17 mouse cellular contexts compared by ENCODE assay signal in the genomic region with DNA sequence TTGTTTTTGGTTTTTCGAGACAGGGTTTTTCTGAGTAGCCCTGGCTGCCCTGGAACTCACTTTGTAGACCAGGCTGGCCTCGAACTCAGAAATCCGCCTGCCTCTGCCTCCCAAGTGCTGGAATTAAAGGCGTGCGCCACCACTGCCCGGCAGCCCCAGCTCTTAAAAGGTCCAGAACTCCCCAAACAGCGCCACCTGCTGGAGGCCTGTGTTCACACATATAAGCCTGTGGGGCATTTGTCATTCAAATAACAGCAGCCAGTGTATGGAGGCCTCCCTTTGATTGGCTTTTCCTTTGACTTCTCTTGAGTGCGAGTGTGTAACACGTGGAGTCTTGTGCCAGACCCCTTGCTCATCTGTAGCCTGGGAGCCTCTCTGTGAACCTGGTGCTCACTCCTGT. TPM values are rescaled to one million over a fixed set of nuclear protein-coding genes. Genes with fewer than 3 reads are reported as not detected.
DNase-seq lines count a peak whose midpoint lies in the region; ATAC-seq and TF ChIP-seq lines count a peak whose summit lies in the region.
"Had no signal": no experiment of that assay in that cellular context is flagged by ENCODE, and none has a peak within 500 bp of the region (broad histone marks: within the 10 kb centered on the region; RNA-seq: fewer than 3 reads in every experiment).

No protein-coding gene starts in this region.

- WGBS in hindbrain, postnatal 0 days: 93% methylated on average over 9 of the region's 9 CpGs
- 90% methylated on average over 9 of the region's 9 CpGs for WGBS in hindbrain, embryonic 10.5 days
- WGBS in midbrain, postnatal 0 days: 93% methylated on average over 9 of the region's 9 CpGs
- 93% methylated on average over 9 of the region's 9 CpGs for WGBS in midbrain, embryonic 14.5 days

- no peaks in the 10 kb centered on the region for H3K4me1 ChIP-seq in hindbrain, postnatal 0 days (ENCODE audit: insufficient read depth, low read length)
- H3K4me1 ChIP-seq in hindbrain, embryonic 10.5 days (replicated peaks): no peaks in the 10 kb centered on the region
- H3K4me1 ChIP-seq in midbrain, postnatal 0 days (ENCODE audit: insufficient read depth, low read length): no peaks in the 10 kb centered on the region
- H3K4me1 ChIP-seq in midbrain, embryonic 14.5 days (ENCODE audit: control insufficient read depth, insufficient read depth, low read length): no peaks in the 10 kb centered on the region
- H3K4me1 ChIP-seq: embryonic facial prominence, embryonic 13.5 days had no signal

- H3K9ac ChIP-seq in hindbrain, postnatal 0 days (replicated peaks; ENCODE audit: low read length): no peak overlapping the region
- no peak overlapping the region for H3K9ac ChIP-seq in midbrain, postnatal 0 days (replicated peaks; ENCODE audit: low read length, poor library complexity, severe bottlenecking)
- no peak overlapping the region for H3K9ac ChIP-seq in midbrain, embryonic 14.5 days (replicated peaks; ENCODE audit: low read length)
- H3K9ac ChIP-seq: embryonic facial prominence, embryonic 13.5 days; forebrain, embryonic 13.5 days; midbrain, embryonic 15.5 days had no signal

- no peak overlapping the region for H3K27ac ChIP-seq in hindbrain, postnatal 0 days
- H3K27ac ChIP-seq in hindbrain, embryonic 10.5 days: no peak overlapping the region
- H3K27ac ChIP-seq in midbrain, postnatal 0 days (ENCODE audit: low read depth, low read length): no peak overlapping the region
- no peak overlapping the region for H3K27ac ChIP-seq in midbrain, embryonic 14.5 days (replicated peaks; ENCODE audit: low read depth, low read length)
- H3K27ac ChIP-seq: embryonic facial prominence, embryonic 13.5 days; forebrain, embryonic 13.5 days; midbrain, embryonic 15.5 days had no signal

- H3K36me3 ChIP-seq in hindbrain, postnatal 0 days (ENCODE audit: insufficient read depth, low read length): peaks cover 53% of the 10 kb centered on the region
- peaks cover 92% of the 10 kb centered on the region for H3K36me3 ChIP-seq in hindbrain, embryonic 10.5 days
- peaks cover 59% of the 10 kb centered on the region for H3K36me3 ChIP-seq in midbrain, postnatal 0 days (ENCODE audit: insufficient read depth, low read length)
- H3K36me3 ChIP-seq in midbrain, embryonic 14.5 days (ENCODE audit: control insufficient read depth, insufficient read depth, low read length): peaks cover 61% of the 10 kb centered on the region

- DNase-seq in hindbrain, postnatal 0 days (ENCODE audit: low spot score): peak; percentile 41
- no peak for DNase-seq in hindbrain, embryonic 10.5 days (ENCODE audit: low spot score)
- DNase-seq in midbrain, postnatal 0 days (ENCODE audit: low spot score): peak; percentile 28
- no peak for DNase-seq in midbrain, embryonic 14.5 days
- peak; percentile 36 for DNase-seq in MN1 (ENCODE audit: low spot score)
- DNase-seq in naive thymus-derived CD4-positive, alpha-beta T cell, adult 2 months (ENCODE audit: low read depth): peak; percentile 52
- DNase-seq in left cerebral cortex, adult 8-10 months (ENCODE audit: low spot score in 2 of 2): no peak
- no peak for DNase-seq in cerebellum, adult 11-12 months
- DNase-seq: adrenal gland, postnatal 25 days; cerebellum, adult 9-10 months; layer of hippocampus, adult 9-11 months; lung, postnatal 36 days had no signal

- no peaks in the 10 kb centered on the region for H3K27me3 ChIP-seq in hindbrain, postnatal 0 days (ENCODE audit: insufficient read depth, low read length)
- no peaks in the 10 kb centered on the region for H3K27me3 ChIP-seq in hindbrain, embryonic 10.5 days (ENCODE audit: insufficient read depth, poor library complexity, severe bottlenecking)
- no peaks in the 10 kb centered on the region for H3K27me3 ChIP-seq in midbrain, postnatal 0 days (ENCODE audit: insufficient read depth, low read length)
- no peaks in the 10 kb centered on the region for H3K27me3 ChIP-seq in midbrain, embryonic 14.5 days (ENCODE audit: control insufficient read depth, insufficient read depth, low read length)
- H3K27me3 ChIP-seq: embryonic facial prominence, embryonic 13.5 days; forebrain, embryonic 13.5 days; midbrain, embryonic 15.5 days had no signal

- no peaks in the 10 kb centered on the region for H3K9me3 ChIP-seq in hindbrain, postnatal 0 days (ENCODE audit: low read length)
- no peaks in the 10 kb centered on the region for H3K9me3 ChIP-seq in hindbrain, embryonic 10.5 days
- H3K9me3 ChIP-seq in midbrain, postnatal 0 days (ENCODE audit: low read length): no peaks in the 10 kb centered on the region
- H3K9me3 ChIP-seq in midbrain, embryonic 14.5 days (ENCODE audit: control insufficient read depth, low read length): no peaks in the 10 kb centered on the region
- H3K9me3 ChIP-seq: embryonic facial prominence, embryonic 13.5 days; forebrain, embryonic 13.5 days; midbrain, embryonic 15.5 days had no signal

- no peak overlapping the region for H3K4me3 ChIP-seq in hindbrain, postnatal 0 days (ENCODE audit: low read length)
- no peak overlapping the region for H3K4me3 ChIP-seq in hindbrain, embryonic 10.5 days
- H3K4me3 ChIP-seq in midbrain, postnatal 0 days (ENCODE audit: low read depth, low read length): no peak overlapping the region
- H3K4me3 ChIP-seq in midbrain, embryonic 14.5 days (replicated peaks; ENCODE audit: low read depth, low read length): no peak overlapping the region
- H3K4me3 ChIP-seq: embryonic facial prominence, embryonic 13.5 days; forebrain, embryonic 13.5 days; midbrain, embryonic 15.5 days had no signal

- ATAC-seq in hindbrain, postnatal 0 days: no peak
- no peak for ATAC-seq in midbrain, postnatal 0 days (ENCODE audit: low FRiP score)
- ATAC-seq in midbrain, embryonic 14.5 days (ENCODE audit: low FRiP score, low TSS enrichment): no peak
- ATAC-seq: forebrain, embryonic 13.5 days; intestine, embryonic 16.5 days; midbrain, embryonic 15.5 days had no signal

- no peak overlapping the region for H3K4me2 ChIP-seq in hindbrain, postnatal 0 days (ENCODE audit: low read depth, low read length)
- H3K4me2 ChIP-seq in midbrain, postnatal 0 days (ENCODE audit: low read depth, low read length, poor library complexity, severe bottlenecking): no peak overlapping the region
- H3K4me2 ChIP-seq in midbrain, embryonic 14.5 days (ENCODE audit: low read length): no peak overlapping the region
- H3K4me2 ChIP-seq: embryonic facial prominence, embryonic 13.5 days; forebrain, embryonic 13.5 days; midbrain, embryonic 15.5 days had no signal

- peak; percentile 51 for TF ChIP-seq CTCF in hindbrain, postnatal 0 days (IDR thresholded peaks at IDR 0.05; ENCODE audit: low read depth)
- peak; percentile 54 for TF ChIP-seq CTCF in midbrain, postnatal 0 days (IDR thresholded peaks at IDR 0.05)

RNA-seq across cellular contexts. Expression of gene Tmem132b, which starts 24.0 kb away (rescaled TPM):
- 45.9 and 46.6 TPM in 2 replicates for total RNA-seq in hindbrain, postnatal 0 days (2014; rRNA removed)
- 6.1 and 6.9 TPM in 2 replicates for polyA plus RNA-seq in hindbrain, postnatal 0 days (2015; fragmentation: Nextera tagmentation; extraction: Ambion mirVana)
- 0.21 and 0.41 TPM in 2 replicates for polyA plus RNA-seq in hindbrain, embryonic 10.5 days (2016; fragmentation: Nextera tagmentation; extraction: Ambion mirVana)
- 27.8 and 36.2 TPM in 2 replicates for total RNA-seq in midbrain, postnatal 0 days (2014; rRNA removed)
- polyA plus RNA-seq in midbrain, postnatal 0 days (2015; fragmentation: Nextera tagmentation; extraction: Ambion mirVana): 4.8 and 6.4 TPM in 2 replicates
- polyA plus RNA-seq in midbrain, embryonic 14.5 days (2014; fragmentation: Nextera tagmentation; extraction: Ambion mirVana): 4.9 and 6.2 TPM in 2 replicates
- total RNA-seq in left cerebral cortex, adult 8-10 months (2022): 100 to 1,000 TPM; 123 to 141 (median 129) TPM
- polyA plus RNA-seq: heart, postnatal 0 days had no signal

RNA-seq across cellular contexts. Expression of gene Aacs, which starts 32.0 kb away (rescaled TPM):
- total RNA-seq in hindbrain, postnatal 0 days (2014; rRNA removed): 124 and 125 TPM in 2 replicates
- polyA plus RNA-seq in hindbrain, postnatal 0 days (2015; fragmentation: Nextera tagmentation; extraction: Ambion mirVana): 77.3 and 77.6 TPM in 2 replicates
- polyA plus RNA-seq in hindbrain, embryonic 10.5 days (2016; fragmentation: Nextera tagmentation; extraction: Ambion mirVana): 63.4 and 73.4 TPM in 2 replicates
- 104 and 112 TPM in 2 replicates for total RNA-seq in midbrain, postnatal 0 days (2014; rRNA removed)
- polyA plus RNA-seq in midbrain, postnatal 0 days (2015; fragmentation: Nextera tagmentation; extraction: Ambion mirVana): 84.8 and 86.5 TPM in 2 replicates
- polyA plus RNA-seq in midbrain, embryonic 14.5 days (2014; fragmentation: Nextera tagmentation; extraction: Ambion mirVana): 63.6 and 71.3 TPM in 2 replicates
- 10 to 100 TPM; 40.9 to 49.1 (median 44.4) TPM for total RNA-seq in left cerebral cortex, adult 8-10 months (2022)

Comparison
In these comparisons a context has a peak if more than half of its experiments do, and no peak if none do; other contexts are left out.
1. DNase-seq: peak in hindbrain, postnatal 0 days (single experiment), midbrain, postnatal 0 days (single experiment), MN1 (single experiment) and naive thymus-derived CD4-positive, alpha-beta T cell, adult 2 months (single experiment); none in hindbrain, embryonic 10.5 days (single experiment), midbrain, embryonic 14.5 days (single experiment), left cerebral cortex, adult 8-10 months (0 of 2) and cerebellum, adult 11-12 months (single experiment).